Mouse (Mus musculus): ENCODE measurements at regions not wholly inside any gene's neighbourhood (a gene's known extent, or its start where the extent isn't known, plus 50 kb on each side); places are given as distances from the start of the nearest gene placed in this dataset.
A peak's percentile ranks its signal among the peaks of the same experiment; 100 is the strongest.

GRCm38 (mm10) chr3:126491251-126491913, 104.7 kb upstream of the Camk2d start:
- no peak for TF ChIP-seq CTCF (IDR thresholded peaks at IDR 0.05)
- in situ Hi-C loops (cut with MboI; ENCODE audit: low pct_unique_long_range_greater_than_20kb): no loop called here
- CTCF ChIA-PET: interaction anchor here (0.8 to 1.4 kb wide), 5 partner anchors 12 to 29 kb away, joined by 3 to 4 read pairs (median 4); no protein-coding TSS in a partner anchor
- DNase-seq (ENCODE audit: low read depth, low spot score): peak; percentile 41
- peak; percentile 74 for ATAC-seq
- POLR2A ChIA-PET: interaction anchor here (0.5 to 0.6 kb wide), 2 partner anchors 23 to 57 kb away, joined by 3 to 6 read pairs; no protein-coding TSS in a partner anchor
- no peaks in the 10 kb centered on the region for H3K27me3 ChIP-seq

- TF ChIP-seq CTCF (IDR thresholded peaks at IDR 0.05): no peak
- POLR2A ChIA-PET: interaction anchor here (0.5 kb wide), 1 partner anchor 58 kb away, joined by 3 read pairs; no protein-coding TSS in a partner anchor
- CTCF ChIA-PET: interaction anchor here (0.8 to 1.7 kb wide), 5 partner anchors 8 to 29 kb away, joined by 3 to 4 read pairs (median 4); no protein-coding TSS in a partner anchor
- DNase-seq (ENCODE audit: low read depth, low spot score) (no peak), ATAC-seq (peak; percentile 9)
- in situ Hi-C loops (cut with MboI; ENCODE audit: low pct_unique_long_range_greater_than_20kb): no loop called here
- no peaks in the 10 kb centered on the region for H3K27me3 ChIP-seq
Observed at GRCm38 (mm10) chr3:126491914-126492265, 104.2 kb upstream of the Camk2d start.

- CTCF ChIA-PET: interaction anchor here (0.9 kb wide), 1 partner anchor 33 kb away, joined by 3 read pairs; no protein-coding TSS in a partner anchor
- ATAC-seq: no peak
- DNase-seq (ENCODE audit: low read depth, low spot score): no peak
- in situ Hi-C loops (cut with MboI; ENCODE audit: low pct_unique_long_range_greater_than_20kb): no loop called here
- POLR2A ChIA-PET: no interaction called here
- no peaks in the 10 kb centered on the region for H3K27me3 ChIP-seq
- no peak for TF ChIP-seq CTCF (IDR thresholded peaks at IDR 0.05)
Observed at GRCm38 (mm10) chr3:126498823-126499222, 97.3 kb upstream of the Camk2d start.

GRCm38 (mm10) chr3:126500247-126500646, 95.9 kb upstream of the Camk2d start:
- no peak for TF ChIP-seq CTCF (IDR thresholded peaks at IDR 0.05)
- POLR2A ChIA-PET: interaction anchor here (0.8 kb wide), 1 partner anchor 8 kb away, joined by 3 read pairs; no protein-coding TSS in a partner anchor
- in situ Hi-C loops (cut with MboI; ENCODE audit: low pct_unique_long_range_greater_than_20kb): no loop called here
- CTCF ChIA-PET: no interaction called here
- H3K27me3 ChIP-seq: no peaks in the 10 kb centered on the region
- DNase-seq (ENCODE audit: low read depth, low spot score) (no peak), ATAC-seq (no peak)

- DNase-seq (ENCODE audit: low read depth, low spot score) (no peak), ATAC-seq (no peak)
- in situ Hi-C loops (cut with MboI; ENCODE audit: low pct_unique_long_range_greater_than_20kb): no loop called here
- TF ChIP-seq CTCF (IDR thresholded peaks at IDR 0.05): no peak
- ChIA-PET CTCF (interaction anchor here (1.0 to 2.6 kb wide), 3 partner anchors 18 to 47 kb away, joined by 3 to 11 read pairs (median 3); no protein-coding TSS in a partner anchor), POLR2A (interaction anchor here (1.2 kb wide), 1 partner anchor 96 kb away, joined by 3 read pairs; no protein-coding TSS in a partner anchor)
- no peaks in the 10 kb centered on the region for H3K27me3 ChIP-seq
Observed at GRCm38 (mm10) chr3:126501826-126502225, 94.3 kb upstream of the Camk2d start.

- TF ChIP-seq CTCF (IDR thresholded peaks at IDR 0.05): no peak
- peak; percentile 54 for ATAC-seq
- H3K27me3 ChIP-seq: no peaks in the 10 kb centered on the region
- ChIA-PET CTCF (interaction anchor here (1.3 to 1.5 kb wide), 3 partner anchors 14 to 49 kb away, joined by 3 to 4 read pairs (median 4); no protein-coding TSS in a partner anchor), POLR2A (interaction anchor here (0.5 kb wide), 1 partner anchor 13 kb away, joined by 6 read pairs; no protein-coding TSS in a partner anchor)
- in situ Hi-C loops (cut with MboI; ENCODE audit: low pct_unique_long_range_greater_than_20kb): no loop called here
- peak; percentile 25 for DNase-seq (ENCODE audit: low read depth, low spot score)
Observed at GRCm38 (mm10) chr3:126505685-126506084, 90.4 kb upstream of the Camk2d start.

GRCm38 (mm10) chr3:126514842-126515241, 81.3 kb upstream of the Camk2d start:
- no peak for TF ChIP-seq CTCF (IDR thresholded peaks at IDR 0.05)
- ChIA-PET CTCF (no interaction called here), POLR2A (no interaction called here)
- in situ Hi-C loops (cut with MboI; ENCODE audit: low pct_unique_long_range_greater_than_20kb): no loop called here
- no peaks in the 10 kb centered on the region for H3K27me3 ChIP-seq
- ATAC-seq: no peak
- no peak for DNase-seq (ENCODE audit: low read depth, low spot score)

- TF ChIP-seq CTCF (IDR thresholded peaks at IDR 0.05): no peak
- POLR2A ChIA-PET: no interaction called here
- CTCF ChIA-PET: interaction anchor here (1.1 to 3.2 kb wide), 3 partner anchors 8 to 21 kb away, joined by 3 to 15 read pairs (median 14); no protein-coding TSS in a partner anchor
Observed at GRCm38 (mm10) chr3:126534118-126534820, 61.8 kb upstream of the Camk2d start.

GRCm38 (mm10) chr3:126535340-126535739, 60.8 kb upstream of the Camk2d start:
- no peaks in the 10 kb centered on the region for H3K27me3 ChIP-seq
- ChIA-PET POLR2A (no interaction called here), CTCF (interaction anchor here (0.7 to 3.2 kb wide), 5 partner anchors 11 to 117 kb away, joined by 3 to 15 read pairs (median 3); no protein-coding TSS in a partner anchor)
- TF ChIP-seq CTCF (IDR thresholded peaks at IDR 0.05): no peak
- in situ Hi-C loops (cut with MboI; ENCODE audit: low pct_unique_long_range_greater_than_20kb): no loop called here
- DNase-seq (ENCODE audit: low read depth, low spot score): no peak
- no peak for ATAC-seq

More at GRCm38 (mm10) chr3:126534118-126534820, 61.8 kb upstream of the Camk2d start:
- H3K27me3 ChIP-seq: no peaks in the 10 kb centered on the region
- ATAC-seq: no peak
- no peak for DNase-seq (ENCODE audit: low read depth, low spot score)
- in situ Hi-C loops (cut with MboI; ENCODE audit: low pct_unique_long_range_greater_than_20kb): no loop called here

- ChIA-PET POLR2A (no interaction called here), CTCF (interaction anchor here (0.9 to 1.0 kb wide), 3 partner anchors 16 to 365 kb away, joined by 3 to 4 read pairs (median 4); no protein-coding TSS in a partner anchor)
- ATAC-seq (no peak), DNase-seq (ENCODE audit: low read depth, low spot score) (no peak)
- no peak for TF ChIP-seq CTCF (IDR thresholded peaks at IDR 0.05)
- in situ Hi-C loops (cut with MboI; ENCODE audit: low pct_unique_long_range_greater_than_20kb): no loop called here
- H3K27me3 ChIP-seq: no peaks in the 10 kb centered on the region
Observed at GRCm38 (mm10) chr3:126538516-126538915, 57.6 kb upstream of the Camk2d start.

All from Patski (cell line).